Mouse (Mus musculus) heart, adult 2 months (tissue): ENCODE measurements at regions not wholly inside any gene's neighbourhood (a gene's known extent, or its start where the extent isn't known, plus 50 kb on each side); places are given as distances from the start of the nearest gene placed in this dataset.
A peak's percentile ranks its signal among the peaks of the same experiment; 100 is the strongest.

Experiments
- DNase-seq, 2 experiments: peaks; one replicate each; pipeline ENCODE4 v3.0.0; 2021
- H3K27ac ChIP-seq: fragments of 200-600 bp; 2 replicates; pipeline ENCODE4 v1.8.1; 2022
- H3K27me3 ChIP-seq: fragments of 200-500 bp; 2 replicates; pipeline ENCODE4 v1.6.1; 2012; ENCODE audit warnings: mild to moderate bottlenecking, low read length, inconsistent platforms, mixed read lengths; ENCODE audit not compliant: control insufficient read depth, insufficient read depth
- H3K36me3 ChIP-seq: fragments of 200-500 bp; 2 replicates; pipeline ENCODE4 v1.6.1; 2012; ENCODE audit warnings: low read length, inconsistent platforms; ENCODE audit not compliant: control insufficient read depth, insufficient read depth
- H3K4me1 ChIP-seq: fragments of 200-500 bp; 2 replicates; pipeline ENCODE4 v1.6.1; 2011; ENCODE audit warnings: low read length; ENCODE audit not compliant: control insufficient read depth, insufficient read depth
- H3K4me3 ChIP-seq: fragments of 200-600 bp; 2 replicates; pipeline ENCODE4 v1.8.1; 2022
- H3K79me2 ChIP-seq: fragments of 200-500 bp; replicated peaks from 2 replicates; pipeline ENCODE4 v1.6.1; 2012; ENCODE audit warnings: mild to moderate bottlenecking, inconsistent platforms, low read length, moderate library complexity, mixed read lengths; ENCODE audit not compliant: control insufficient read depth, insufficient read depth
- H3K9ac ChIP-seq: fragments of 200-500 bp; 2 replicates; pipeline ENCODE4 v1.6.1; 2012; ENCODE audit warnings: low read depth, mild to moderate bottlenecking, control low read depth, inconsistent platforms, low read length, mixed read lengths
- CTCF ChIP-seq: fragments of 200-600 bp; IDR thresholded peaks from 2 replicates; pipeline ENCODE4 v1.8.1; 2022; ENCODE audit warnings: antibody characterized with exemption, mild to moderate bottlenecking, moderate library complexity
- EP300 ChIP-seq: fragments of 200-500 bp; IDR thresholded peaks from 2 replicates; pipeline ENCODE4 v1.6.1; 2011; ENCODE audit warnings: low read depth, low read length, control low read depth; ENCODE audit not compliant: insufficient read depth
- POLR2A ChIP-seq: fragments of 200-500 bp; IDR thresholded peaks from 2 replicates; pipeline ENCODE4 v1.6.1; 2011; ENCODE audit warnings: mild to moderate bottlenecking, low read depth, low read length, control low read depth; ENCODE audit not compliant: insufficient read depth
- WGBS: fragments of 180-500 bp; shearing (Covaris S2); methylation state at CpG from one replicate; pipeline ENCODE4 v1.1.7; 2018; 5-methylcytosine and 5-hydroxymethylcytosine counted together
- intact Hi-C: fragments of 180-260 bp; cut with DNase I; formaldehyde crosslinking; loops from one replicate; pipeline ENCODE4 v1.15.1; 2025
- microRNA-seq, 2 experiments: library from miRNA; unstranded; fragments of <30 nt; microRNA quantifications; one replicate each; pipeline ENCODE4 v1.2.0; 2021

- no peak overlapping the region for H3K27ac ChIP-seq
- H3K27me3 ChIP-seq, result no peaks in the 10 kb centered on the region
- intact Hi-C loops, result no loop called here
- peaks cover 2% of the 10 kb centered on the region; the same call in 1 of the 2 replicates for H3K36me3 ChIP-seq
- TF ChIP-seq EP300 (no peak), POLR2A (no peak), CTCF (no peak)
- H3K4me1 ChIP-seq, result peaks cover 5% of the 10 kb centered on the region; the same call in 1 of the 2 replicates
- H3K9ac ChIP-seq, result no peak overlapping the region
- WGBS, result 89% methylated on average over 8 of the region's 8 CpGs
- H3K4me3 ChIP-seq, result no peak overlapping the region
- DNase-seq, result no peak
- no peaks in the 10 kb centered on the region for H3K79me2 ChIP-seq
These were observed 154.7 kb downstream of the Zfp281 start for GRCm38 (mm10) chr1:136779384-136779783.

GRCm38 (mm10) chr1:136781561-136782025, 156.9 kb downstream of the Zfp281 start:
- 39% methylated on average over 18 of the region's 18 CpGs for WGBS
- no peak overlapping the region for H3K9ac ChIP-seq
- DNase-seq, result no peak

GRCm38 (mm10) chr1:136782261-136782660, 157.6 kb downstream of the Zfp281 start:
- WGBS, result 28% methylated on average over 10 of the region's 10 CpGs
- intact Hi-C loops, result loop anchor here (5.0 kb wide), 1 partner anchor 165 kb away; no protein-coding TSS in a partner anchor

More at GRCm38 (mm10) chr1:136781561-136782025, 156.9 kb downstream of the Zfp281 start:
- Histone ChIP-seq H3K36me3 (peaks cover 2% of the 10 kb centered on the region; the same call in 1 of the 2 replicates), H3K4me3 (peak overlapping the region; percentile 22; the same call in 1 of the 2 replicates), H3K4me1 (peaks cover 5% of the 10 kb centered on the region; the same call in 1 of the 2 replicates), H3K27ac (no peak overlapping the region; the same call in 1 of the 2 replicates), H3K27me3 (no peaks in the 10 kb centered on the region), H3K79me2 (no peaks in the 10 kb centered on the region)
- intact Hi-C loops, result loop anchor here (5.0 kb wide), 1 partner anchor 166 kb away; no protein-coding TSS in a partner anchor
- TF ChIP-seq EP300, result no peak
- TF ChIP-seq POLR2A, result no peak
- TF ChIP-seq CTCF, result no peak

GRCm38 (mm10) chr1:136784178-136784577, 159.5 kb downstream of the Zfp281 start:
- Histone ChIP-seq H3K27ac (peak overlapping the region; percentile 16), H3K79me2 (no peaks in the 10 kb centered on the region)

More at GRCm38 (mm10) chr1:136782261-136782660, 157.6 kb downstream of the Zfp281 start:
- H3K27ac ChIP-seq, result peak overlapping the region; percentile 23; the same call in 1 of the 2 replicates
- peaks cover 2% of the 10 kb centered on the region; the same call in 1 of the 2 replicates for H3K36me3 ChIP-seq
- H3K79me2 ChIP-seq, result no peaks in the 10 kb centered on the region
- peaks cover 5% of the 10 kb centered on the region; the same call in 1 of the 2 replicates for H3K4me1 ChIP-seq
- H3K27me3 ChIP-seq, result no peaks in the 10 kb centered on the region
- no peak overlapping the region for H3K9ac ChIP-seq
- peak in 1 of 2 experiments; percentile 6 for DNase-seq
- no peak for TF ChIP-seq POLR2A
- TF ChIP-seq CTCF, result no peak
- no peak for TF ChIP-seq EP300
- peak overlapping the region; percentile 3; the same call in 1 of the 2 replicates for H3K4me3 ChIP-seq

GRCm38 (mm10) chr1:136788979-136789513, 164.3 kb downstream of the Zfp281 start:
- intact Hi-C loops, result no loop called here
- Histone ChIP-seq H3K4me3 (no peak overlapping the region), H3K4me1 (no peaks in the 10 kb centered on the region), H3K79me2 (no peaks in the 10 kb centered on the region), H3K9ac (no peak overlapping the region), H3K36me3 (no peaks in the 10 kb centered on the region; the same call in 1 of the 2 replicates), H3K27me3 (no peaks in the 10 kb centered on the region), H3K27ac (no peak overlapping the region)
- WGBS, result 63% methylated on average over 30 of the region's 30 CpGs
- DNase-seq, result no peak
- no peak for TF ChIP-seq CTCF
- TF ChIP-seq POLR2A, result no peak
- TF ChIP-seq EP300, result no peak

More at GRCm38 (mm10) chr1:136784178-136784577, 159.5 kb downstream of the Zfp281 start:
- Histone ChIP-seq H3K4me1 (peaks cover 5% of the 10 kb centered on the region; the same call in 1 of the 2 replicates), H3K4me3 (no peak overlapping the region), H3K36me3 (peaks cover 2% of the 10 kb centered on the region; the same call in 1 of the 2 replicates), H3K27me3 (no peaks in the 10 kb centered on the region), H3K9ac (no peak overlapping the region)
- WGBS, result 29% methylated on average over 9 of the region's 9 CpGs
- TF ChIP-seq EP300 (no peak), POLR2A (no peak), CTCF (no peak)
- DNase-seq, result peak in 1 of 2 experiments; percentile 30
- intact Hi-C loops, result loop anchor here (5.0 kb wide), 1 partner anchor 163 kb away; no protein-coding TSS in a partner anchor

GRCm38 (mm10) chr1:136791641-136792040, 166.9 kb downstream of the Zfp281 start:
- WGBS, result 78% methylated on average over 1 of the region's 1 CpGs
- no peaks in the 10 kb centered on the region for H3K4me1 ChIP-seq
- intact Hi-C loops, result no loop called here
- H3K9ac ChIP-seq, result no peak overlapping the region
- H3K79me2 ChIP-seq, result no peaks in the 10 kb centered on the region
- TF ChIP-seq POLR2A (no peak), CTCF (no peak), EP300 (no peak)
- H3K36me3 ChIP-seq, result no peaks in the 10 kb centered on the region
- H3K27ac ChIP-seq, result no peak overlapping the region
- no peaks in the 10 kb centered on the region for H3K27me3 ChIP-seq
- H3K4me3 ChIP-seq, result no peak overlapping the region
- DNase-seq, result no peak

Small RNA genes in the stretch of these regions (microRNA-seq; reads per million reads assigned to microRNA genes)
- 0 reads per million in 2 experiments for gene Gm22132
